Mouse (Mus musculus) kidney, embryonic 16.5 days (tissue): ENCODE results near the gene Scyl3. TPM values are rescaled to one million over a fixed set of nuclear protein-coding genes. Genes with fewer than 3 reads are reported as not detected.

Experiments
- ATAC-seq: fragments of 200-750 bp; cut with Nextera tagmentation; 2 replicates; pipeline ENCODE4 v1.8.0; 2017; ENCODE audit warnings: moderate TSS enrichment; ENCODE audit not compliant: low FRiP score, low TSS enrichment
- H3K27ac ChIP-seq: fragments of 300-500 bp; sonication (generic); 2 replicates; pipeline ENCODE4 v1.5.1; 2014; ENCODE audit warnings: low read length
- H3K27me3 ChIP-seq: fragments of 300-500 bp; sonication (generic); 2 replicates; pipeline ENCODE4 v1.6.1; 2014; ENCODE audit warnings: low read length, control low read depth, mixed read lengths; ENCODE audit not compliant: insufficient read depth
- H3K36me3 ChIP-seq: fragments of 300-500 bp; sonication (generic); 2 replicates; pipeline ENCODE4 v1.6.1; 2014; ENCODE audit warnings: low read length, control low read depth, mixed read lengths; ENCODE audit not compliant: insufficient read depth
- H3K4me1 ChIP-seq: fragments of 300-500 bp; sonication (generic); 2 replicates; pipeline ENCODE4 v1.6.1; 2014; ENCODE audit warnings: low read length, control low read depth, mixed read lengths; ENCODE audit not compliant: insufficient read depth
- H3K4me2 ChIP-seq: fragments of 300-500 bp; sonication (generic); replicated peaks from 2 replicates; pipeline ENCODE4 v1.6.1; 2014; ENCODE audit warnings: low read depth, low read length
- H3K4me3 ChIP-seq: fragments of 300-500 bp; sonication (generic); 2 replicates; pipeline ENCODE4 v1.5.1; 2014; ENCODE audit warnings: mild to moderate bottlenecking, low read length
- H3K9ac ChIP-seq: fragments of 300-500 bp; sonication (generic); replicated peaks from 2 replicates; pipeline ENCODE4 v1.6.1; 2014; ENCODE audit warnings: low read length
- H3K9me3 ChIP-seq: fragments of 300-500 bp; sonication (generic); 2 replicates; pipeline ENCODE4 v1.6.1; 2016; ENCODE audit warnings: low read length, control low read depth
- WGBS: fragments of 180-500 bp; shearing (Covaris S2); extraction: QIAGEN DNeasy Blood & Tissue Kit; methylation state at CpG from one replicate; pipeline ENCODE4 v1.1.7; 2014; 5-methylcytosine and 5-hydroxymethylcytosine counted together
- polyA plus RNA-seq: library from polyadenylated mRNA; unstranded; fragments of >200 nt; fragmentation: Nextera tagmentation; extraction: Ambion mirVana; gene quantifications from 2 replicates; pipeline ENCODE4 v1.2.1, GENCODE M21; 2015

The Scyl3 gene
- polyA plus RNA-seq, 1 experiment from 2014 or later = 17.3 TPM

DNA sequence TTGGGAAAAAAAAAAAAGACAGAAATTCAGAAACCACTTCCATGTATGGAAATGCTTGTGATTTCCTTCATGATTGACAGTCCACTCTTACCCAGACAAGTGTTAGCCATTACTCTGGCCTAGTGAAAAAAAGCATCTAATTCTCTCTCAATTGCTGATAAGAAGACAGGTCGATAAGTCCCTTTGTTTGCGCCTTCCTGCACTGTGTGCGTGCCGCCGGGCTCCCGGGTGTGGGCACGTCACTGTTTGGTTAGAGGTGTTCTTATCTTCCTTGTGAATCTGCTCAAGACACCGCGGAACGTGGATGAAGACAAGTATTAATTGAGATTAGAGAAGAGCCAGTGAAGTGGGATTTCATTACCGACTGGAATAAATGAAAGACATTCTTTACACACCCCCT, 20.5 kb upstream of the Scyl3 start:
- H3K4me2 ChIP-seq = no peak overlapping the region
- H3K4me1 ChIP-seq = 0 out of 2 replicates have a peak, but pooled peaks cover 3% of the 10 kb centered on the region
- ATAC-seq = no peak
- H3K4me3 ChIP-seq = no peak overlapping the region
- 75% methylated on average over 11 of the region's 11 CpGs for WGBS
- no peaks in the 10 kb centered on the region for H3K36me3 ChIP-seq
- H3K9ac ChIP-seq = no peak overlapping the region
- no peak overlapping the region for H3K27ac ChIP-seq
- no peaks in the 10 kb centered on the region for H3K9me3 ChIP-seq
- no peaks in the 10 kb centered on the region for H3K27me3 ChIP-seq

DNA sequence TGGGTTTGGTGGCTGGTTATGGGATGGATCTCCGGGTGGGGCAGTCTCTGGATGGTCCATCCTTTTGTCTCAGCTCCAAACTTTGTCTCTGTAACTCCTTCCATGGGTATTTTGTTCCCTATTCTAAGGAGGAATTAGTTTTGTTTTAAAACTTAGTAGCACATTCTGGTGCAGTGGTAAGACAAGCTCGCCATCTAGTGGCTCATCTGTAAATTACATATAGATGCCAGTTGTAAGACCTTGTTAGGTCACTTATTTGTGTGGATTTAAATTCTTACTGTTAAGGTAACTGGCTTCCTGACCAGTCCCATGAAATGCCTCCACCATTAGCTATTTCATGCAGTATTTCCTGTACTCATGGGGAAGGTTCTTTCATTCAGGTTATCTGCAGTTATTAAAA, 18.6 kb upstream of the Scyl3 start:
- Histone ChIP-seq H3K9ac (no peak overlapping the region), H3K4me1 (0 out of 2 replicates have a peak, but pooled peaks cover 3% of the 10 kb centered on the region), H3K4me3 (no peak overlapping the region), H3K36me3 (no peaks in the 10 kb centered on the region), H3K4me2 (no peak overlapping the region), H3K27ac (no peak overlapping the region), H3K9me3 (no peaks in the 10 kb centered on the region), H3K27me3 (no peaks in the 10 kb centered on the region)
- WGBS = 6% methylated on average over 2 of the region's 2 CpGs
- ATAC-seq = no peak

DNA sequence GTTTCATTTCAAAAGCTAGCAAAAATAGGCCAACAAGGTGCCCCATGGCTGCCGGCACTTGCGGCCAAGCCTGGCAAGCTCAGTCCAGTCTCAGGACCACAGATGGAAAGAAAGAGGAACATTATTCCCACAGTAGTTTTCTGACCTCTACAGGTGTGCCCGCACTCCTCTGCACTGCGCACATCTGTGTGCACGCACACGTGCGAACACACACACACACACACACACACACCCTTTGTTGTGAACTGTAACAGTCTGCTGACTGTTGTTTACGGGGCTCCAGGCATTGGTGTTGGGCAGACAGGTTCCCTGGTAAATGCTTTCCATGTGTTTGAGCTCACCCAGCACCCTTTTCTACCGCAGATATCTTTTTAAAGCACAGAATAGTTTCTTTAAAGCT, 18.1 kb upstream of the Scyl3 start:
- no peak overlapping the region for H3K9ac ChIP-seq
- no peak for ATAC-seq
- no peak overlapping the region for H3K27ac ChIP-seq
- H3K4me3 ChIP-seq = no peak overlapping the region
- H3K4me1 ChIP-seq = 0 out of 2 replicates have a peak, but pooled peaks cover 3% of the 10 kb centered on the region
- H3K27me3 ChIP-seq = no peaks in the 10 kb centered on the region
- H3K4me2 ChIP-seq = no peak overlapping the region
- 93% methylated on average over 9 of the region's 9 CpGs for WGBS
- no peaks in the 10 kb centered on the region for H3K36me3 ChIP-seq
- no peaks in the 10 kb centered on the region for H3K9me3 ChIP-seq

DNA sequence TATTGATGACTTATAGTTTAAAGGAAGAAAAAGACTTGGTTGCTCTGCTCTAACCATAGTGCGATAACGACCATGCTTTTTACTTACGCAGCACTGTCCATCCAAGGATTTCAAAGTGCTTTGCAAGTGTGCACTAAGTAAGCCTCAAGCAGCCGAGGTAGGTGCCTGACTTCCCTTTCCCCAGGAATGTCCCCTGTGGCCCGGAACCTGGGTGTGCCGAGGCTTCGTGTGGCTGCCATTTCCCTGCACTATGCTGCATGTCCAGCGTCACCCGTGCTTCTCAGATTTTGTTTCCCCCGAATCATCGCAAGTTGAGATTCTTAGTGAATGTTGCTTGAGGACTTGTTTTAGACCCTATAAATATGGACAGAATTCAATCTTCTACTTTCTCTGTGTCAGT, 16.9 kb upstream of the Scyl3 start:
- 90% methylated on average over 11 of the region's 11 CpGs for WGBS
- H3K9ac ChIP-seq = no peak overlapping the region

DNA sequence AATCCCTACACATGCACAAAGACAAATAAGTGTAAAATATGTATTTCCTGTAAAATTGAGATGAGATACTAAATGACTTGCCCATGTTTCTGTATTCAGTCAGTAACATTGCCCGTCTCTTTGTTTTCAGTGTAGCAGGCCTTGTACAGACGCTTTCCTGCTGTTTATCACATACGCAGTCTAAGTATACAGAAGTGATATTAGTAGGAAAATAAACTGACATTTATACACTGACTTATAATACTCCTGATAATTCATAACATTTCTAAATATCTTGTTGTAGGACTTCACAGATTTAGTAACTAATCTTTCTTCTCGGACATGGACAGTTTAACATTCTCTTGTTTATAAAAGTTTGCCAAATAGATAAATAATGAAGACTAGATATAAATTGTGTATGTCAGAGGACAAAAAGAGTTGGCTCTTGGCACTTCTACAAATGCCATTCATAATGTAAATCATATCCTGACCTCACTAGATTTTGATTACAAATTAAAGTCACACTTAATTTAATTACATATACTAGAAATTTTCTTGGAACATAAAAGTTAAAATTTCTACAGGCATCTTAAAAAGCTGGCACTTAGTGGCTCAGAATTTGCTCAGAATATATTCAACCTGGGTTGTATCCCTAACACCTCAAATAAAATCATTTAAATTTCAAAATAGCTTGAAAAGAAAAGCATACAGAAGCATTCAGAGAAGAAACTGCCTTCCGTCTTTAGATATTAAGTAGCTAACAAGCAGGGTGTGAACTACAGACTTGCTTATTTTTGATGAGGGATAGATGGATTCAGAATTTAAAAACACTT, 11.3 kb upstream of the Scyl3 start:
- Histone ChIP-seq H3K9ac (no peak overlapping the region), H3K4me1 (no peaks in the 10 kb centered on the region), H3K9me3 (peaks cover 2% of the 10 kb centered on the region; the same call in 1 of the 2 replicates), H3K36me3 (peaks cover 8% of the 10 kb centered on the region; the same call in 1 of the 2 replicates), H3K27ac (no peak overlapping the region), H3K4me3 (no peak overlapping the region), H3K4me2 (no peak overlapping the region), H3K27me3 (no peaks in the 10 kb centered on the region)
- ATAC-seq = no peak
- WGBS = 89% methylated on average over 5 of the region's 5 CpGs

More for the DNA sequence above, 16.9 kb upstream of the Scyl3 start:
- H3K9me3 ChIP-seq = no peaks in the 10 kb centered on the region
- H3K27ac ChIP-seq = no peak overlapping the region
- H3K36me3 ChIP-seq = peaks cover under 1% of the 10 kb centered on the region; the same call in 1 of the 2 replicates
- H3K27me3 ChIP-seq = no peaks in the 10 kb centered on the region
- no peak overlapping the region for H3K4me2 ChIP-seq
- no peak overlapping the region for H3K4me3 ChIP-seq
- 0 out of 2 replicates have a peak, but pooled peaks cover 3% of the 10 kb centered on the region for H3K4me1 ChIP-seq
- ATAC-seq = no peak

DNA sequence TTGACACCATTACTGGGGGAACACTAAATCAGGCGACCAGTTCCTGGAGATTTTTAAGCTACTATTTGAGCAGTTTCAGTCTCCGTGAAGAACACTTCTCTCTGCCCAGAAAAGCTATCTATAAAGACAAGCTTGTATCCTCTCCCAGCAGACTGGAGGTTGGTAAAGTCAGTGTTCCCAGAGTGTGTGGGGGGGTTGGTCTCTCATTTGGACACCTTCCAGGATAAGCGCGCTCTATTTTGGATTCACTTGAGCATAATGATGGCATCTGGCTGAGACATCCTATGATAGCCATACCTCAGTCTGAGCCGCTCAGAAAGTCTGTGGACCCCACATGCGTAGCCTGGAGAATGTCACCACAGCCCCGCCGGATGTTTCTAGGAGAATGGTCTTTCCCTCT, 4.8 kb upstream of the Scyl3 start:
- H3K27me3 ChIP-seq = no peaks in the 10 kb centered on the region
- no peak overlapping the region for H3K27ac ChIP-seq
- WGBS = 91% methylated on average over 8 of the region's 8 CpGs
- H3K4me3 ChIP-seq = no peak overlapping the region
- ATAC-seq = no peak
- H3K4me1 ChIP-seq = peaks cover 4% of the 10 kb centered on the region; the same call in 1 of the 2 replicates
- H3K4me2 ChIP-seq = no peak overlapping the region
- no peaks in the 10 kb centered on the region for H3K36me3 ChIP-seq
- H3K9me3 ChIP-seq = no peaks in the 10 kb centered on the region
- no peak overlapping the region for H3K9ac ChIP-seq

DNA sequence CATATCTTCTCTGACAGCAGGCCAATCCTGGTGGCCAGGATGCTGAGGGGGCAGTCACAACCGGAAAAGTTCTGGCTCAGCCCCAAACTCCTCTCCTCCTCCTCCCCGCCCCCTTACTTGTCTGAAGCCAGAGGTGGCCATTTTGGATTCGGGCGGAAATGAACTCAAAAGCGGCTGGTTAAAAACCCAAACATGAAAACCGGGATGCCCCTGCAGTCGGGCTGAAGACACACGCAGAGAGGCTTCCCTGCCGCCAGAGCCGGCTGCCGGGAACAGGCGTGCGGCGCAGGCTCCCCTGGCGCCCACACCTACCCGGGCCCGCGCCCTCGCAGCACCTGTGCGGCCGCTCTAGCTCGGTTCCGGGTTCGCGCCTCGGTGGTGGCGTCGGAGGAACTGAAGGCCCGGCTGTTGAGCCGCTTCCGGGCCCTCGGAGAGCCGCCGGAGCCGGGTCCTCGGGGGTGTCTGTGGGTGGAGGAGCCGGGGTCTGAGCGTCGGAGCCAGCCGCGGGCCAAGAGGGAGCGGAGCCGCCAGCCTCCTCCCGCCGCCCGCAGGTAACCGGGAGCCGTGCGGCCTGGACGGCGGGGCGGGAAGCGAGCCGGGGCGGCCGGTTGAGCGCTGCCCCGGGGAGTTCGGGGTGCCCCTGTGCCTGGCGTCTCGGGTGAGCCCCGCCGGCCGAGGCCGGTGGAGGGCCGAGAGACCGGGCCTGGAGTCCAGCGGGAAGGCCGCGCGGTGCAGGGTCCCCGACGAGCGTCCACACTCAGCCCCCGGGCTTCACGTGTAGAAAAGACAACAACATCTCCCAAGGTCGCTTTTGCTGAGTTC, 947 bp downstream of the Scyl3 start:
- peak; percentile 95 for ATAC-seq
- Histone ChIP-seq H3K9me3 (no peaks in the 10 kb centered on the region), H3K4me1 (peaks cover 15% of the 10 kb centered on the region), H3K9ac (peak overlapping the region; percentile 93), H3K27ac (peak overlapping the region; percentile 79), H3K36me3 (peaks cover 16% of the 10 kb centered on the region; the same call in 1 of the 2 replicates), H3K27me3 (no peaks in the 10 kb centered on the region), H3K4me3 (peak overlapping the region; percentile 79), H3K4me2 (peak overlapping the region; percentile 73)
- WGBS = under 1% methylated on average over 71 of the region's 77 CpGs

DNA sequence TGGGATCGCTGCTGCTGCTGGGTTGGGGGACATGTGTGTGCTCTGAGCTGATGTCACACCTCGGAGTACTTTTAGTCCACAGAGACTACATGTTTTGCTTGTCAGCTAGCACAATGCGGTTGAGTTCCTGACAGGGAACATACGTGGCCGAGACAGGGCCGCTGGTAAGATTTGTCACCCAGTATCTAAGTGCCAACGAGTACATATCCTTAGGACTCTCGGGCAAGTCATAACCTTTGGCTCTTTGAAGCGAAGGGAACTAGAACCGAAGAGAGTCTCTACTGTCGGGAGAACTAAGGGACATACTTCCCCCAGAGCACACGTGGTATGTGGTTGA, 1.5 kb downstream of the Scyl3 start:
- no peaks in the 10 kb centered on the region for H3K27me3 ChIP-seq
- no peaks in the 10 kb centered on the region for H3K9me3 ChIP-seq
- H3K4me1 ChIP-seq = peaks cover 15% of the 10 kb centered on the region
- H3K27ac ChIP-seq = peak overlapping the region; percentile 79; the same call in 1 of the 2 replicates
- H3K4me3 ChIP-seq = peak overlapping the region; percentile 79
- H3K36me3 ChIP-seq = peaks cover 19% of the 10 kb centered on the region; the same call in 1 of the 2 replicates
- peak overlapping the region; percentile 93 for H3K9ac ChIP-seq
- H3K4me2 ChIP-seq = peak overlapping the region; percentile 73
- ATAC-seq = peak; percentile 3; the same call in 1 of the 2 replicates
- WGBS = 1% methylated on average over 12 of the region's 12 CpGs

DNA sequence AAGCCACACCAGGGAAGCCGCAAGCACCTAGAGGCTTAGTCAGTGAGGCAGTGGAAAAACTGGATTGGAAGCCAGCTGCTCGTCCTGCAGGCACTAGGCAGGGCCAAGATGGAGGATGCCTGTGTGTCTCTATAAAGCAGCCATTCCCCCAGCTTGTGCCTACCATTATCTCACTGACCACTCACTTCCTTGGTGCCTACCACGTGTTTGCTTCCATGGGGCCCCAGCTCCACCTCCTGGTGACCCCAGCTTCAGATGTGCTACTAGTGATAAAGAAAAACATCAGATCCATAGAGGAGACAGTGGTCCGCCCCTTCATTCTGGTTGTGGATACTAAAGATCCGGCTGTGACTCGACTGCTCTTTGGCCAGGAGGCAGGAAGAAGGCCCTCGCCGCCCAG, 2.9 kb downstream of the Scyl3 start:
- Histone ChIP-seq H3K27me3 (no peaks in the 10 kb centered on the region), H3K9me3 (no peaks in the 10 kb centered on the region), H3K4me2 (no peak overlapping the region), H3K9ac (no peak overlapping the region), H3K27ac (no peak overlapping the region), H3K4me3 (no peak overlapping the region), H3K4me1 (peaks cover 15% of the 10 kb centered on the region), H3K36me3 (peaks cover 33% of the 10 kb centered on the region; the same call in 1 of the 2 replicates)
- no peak for ATAC-seq
- WGBS = 87% methylated on average over 8 of the region's 8 CpGs
